Mouse (Mus musculus): ENCODE measurements around the gene Ahcy.

The Ahcy gene

DNA sequence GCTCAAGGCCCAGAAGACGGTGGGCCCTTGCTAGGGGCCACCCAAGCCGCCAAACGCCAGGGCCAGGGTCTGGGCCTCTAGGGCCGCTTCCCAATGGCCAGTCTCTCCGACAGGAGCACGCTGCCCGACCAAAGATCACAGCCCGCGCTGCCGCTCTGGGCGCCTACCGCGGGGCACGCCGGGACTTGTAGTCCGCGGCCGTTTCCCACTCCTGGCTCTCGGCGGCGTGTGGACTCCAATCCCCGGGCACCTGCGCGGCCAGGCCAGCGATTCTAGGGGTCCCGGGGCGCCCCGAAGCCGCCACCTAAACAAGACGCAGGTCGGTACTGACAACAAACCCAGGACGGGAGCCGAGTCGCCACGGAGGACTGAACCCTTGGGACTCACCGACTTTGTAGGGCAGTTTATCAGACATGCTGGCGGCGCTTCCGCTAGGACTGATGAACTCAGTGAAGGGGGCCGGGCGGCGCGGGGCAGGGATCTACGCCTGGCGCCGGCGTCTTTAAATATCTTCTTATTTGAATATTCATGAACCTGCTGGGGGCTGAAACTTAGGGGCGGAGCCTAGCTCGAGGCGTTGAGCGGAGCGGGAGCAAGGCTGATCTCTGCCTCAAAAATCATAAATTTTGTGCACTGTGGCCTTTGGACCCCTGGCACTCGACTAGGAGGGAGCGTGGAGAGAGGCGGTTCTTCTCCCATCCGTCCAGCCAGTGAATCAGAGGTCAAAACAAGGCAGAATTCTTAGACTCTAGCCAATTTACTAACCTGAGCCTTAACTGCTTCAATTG, at the start of gene Ahcy:
Gene Ahcy (minus strand): TSS at position 520 of the 788 bp plus-strand sequence.
- DNase-seq (ENCODE audit: low read depth, low spot score): peak; percentile 95

DNA sequence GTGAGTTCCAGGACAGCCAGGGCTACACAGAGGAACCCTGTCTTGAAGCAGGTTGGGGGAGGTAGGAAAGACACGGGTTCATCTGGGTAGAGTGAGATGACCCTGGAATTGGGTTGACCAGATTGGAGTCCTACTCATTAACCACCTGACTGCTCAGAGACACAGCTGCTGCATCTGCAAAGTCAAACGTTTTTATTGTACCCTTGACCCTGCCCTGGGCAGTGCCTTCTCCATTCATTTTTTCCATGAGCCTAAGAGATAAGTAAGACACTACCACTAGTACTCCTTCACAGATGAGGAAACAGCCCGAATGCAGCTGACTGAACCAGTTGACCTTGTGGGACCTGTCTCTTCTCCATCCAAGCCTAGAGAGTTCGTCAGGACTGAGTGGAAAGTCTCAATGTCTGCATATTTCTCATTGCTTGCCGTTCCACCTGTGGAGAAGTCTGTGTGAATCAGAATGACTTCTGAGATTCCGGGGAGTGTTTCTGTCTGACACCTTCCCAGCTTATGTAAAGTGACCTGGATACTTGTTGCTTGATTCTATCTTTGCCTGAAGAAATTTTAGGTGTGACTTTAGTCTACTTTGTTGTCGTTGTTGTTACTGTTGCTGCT, 41.0 kb upstream of the Ahcy start:
- no peak for DNase-seq (ENCODE audit: low read depth, low spot score)

DNA sequence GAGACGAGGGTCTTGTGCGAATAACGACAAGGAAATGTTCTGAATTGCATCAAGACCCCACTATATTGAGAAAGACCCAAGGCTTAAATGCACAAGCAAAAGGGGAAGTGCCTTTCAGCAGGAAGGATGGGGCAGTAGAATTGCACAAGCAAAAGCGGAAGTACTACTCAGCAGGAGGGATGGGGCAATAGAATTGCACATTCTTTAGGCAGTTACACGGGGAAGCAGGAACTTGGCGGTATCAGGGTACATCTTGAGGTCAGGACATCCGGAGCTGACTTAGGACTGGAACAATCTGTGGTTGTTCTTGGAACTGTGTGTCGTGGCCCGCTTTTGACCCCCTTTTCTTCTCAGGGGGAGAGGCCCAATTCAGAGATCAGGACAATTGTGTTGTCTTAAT, 33.0 kb upstream of the Ahcy start:
- peak; percentile 56 for DNase-seq (ENCODE audit: low read depth, low spot score)

DNA sequence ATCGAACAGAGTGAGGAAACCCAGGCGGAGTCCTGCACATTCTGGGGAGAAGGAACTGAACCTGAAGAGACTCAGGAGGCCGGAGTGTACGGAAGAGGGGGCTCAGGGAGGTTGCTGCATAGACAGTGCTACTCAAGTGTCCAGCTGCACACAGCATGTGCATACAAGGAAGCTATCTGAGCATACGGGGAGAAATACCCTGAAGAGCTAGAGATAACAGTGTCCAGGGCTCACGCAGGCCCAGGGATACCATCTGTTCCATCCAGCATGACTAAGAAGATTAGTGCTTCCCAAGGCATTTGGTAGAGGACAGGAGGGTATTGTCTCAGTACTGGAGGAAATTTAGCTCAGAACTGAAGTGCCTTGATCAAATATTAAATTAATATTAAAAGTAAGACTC, 29.3 kb upstream of the Ahcy start:
- no peak for DNase-seq (ENCODE audit: low read depth, low spot score)

DNA sequence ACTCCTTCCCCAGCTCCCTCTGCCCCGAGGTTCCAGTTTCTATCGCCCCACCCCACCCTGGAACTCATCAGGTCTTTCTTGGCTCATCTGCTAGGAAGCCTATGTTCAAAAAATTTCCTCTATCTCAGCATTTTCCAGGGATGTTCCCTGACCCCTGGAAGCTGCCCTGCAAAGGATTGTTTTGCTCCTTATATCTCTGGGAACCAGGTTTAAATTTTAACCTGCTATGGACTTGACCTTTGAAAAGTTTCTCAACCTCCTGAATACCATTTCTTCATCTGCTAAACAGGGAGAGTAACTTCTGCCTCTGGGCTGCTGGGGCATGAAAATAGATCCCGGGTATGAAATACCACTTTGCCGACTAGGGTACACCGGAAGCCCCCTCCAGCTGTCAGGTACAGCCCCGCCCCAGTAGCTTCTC, 27.5 kb upstream of the Ahcy start:
- DNase-seq (ENCODE audit: low read depth, low spot score): no peak

DNA sequence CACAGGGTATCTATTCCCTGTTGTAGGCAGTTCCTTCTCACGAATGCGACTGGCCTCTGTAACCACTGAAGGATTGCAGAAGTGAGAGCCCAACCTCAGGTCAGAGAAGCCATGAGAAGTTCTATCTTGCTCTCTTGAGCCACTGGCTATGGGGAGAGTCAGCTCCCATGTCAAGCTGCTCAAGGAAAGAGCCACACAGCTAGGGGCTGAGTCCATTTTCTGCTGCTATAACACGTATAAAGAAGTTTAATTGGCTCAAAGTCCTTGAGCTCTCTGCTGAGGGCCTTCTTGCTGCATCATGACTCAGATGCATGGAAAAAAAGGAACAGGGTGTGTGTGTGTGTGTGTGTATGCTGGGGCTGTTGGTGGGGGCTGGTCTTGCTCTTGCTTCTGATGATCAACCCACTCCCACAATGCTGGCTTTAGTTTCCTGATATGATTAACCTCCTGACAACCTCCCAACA, 26.5 kb upstream of the Ahcy start:
- DNase-seq (ENCODE audit: low read depth, low spot score): peak; percentile 28

DNA sequence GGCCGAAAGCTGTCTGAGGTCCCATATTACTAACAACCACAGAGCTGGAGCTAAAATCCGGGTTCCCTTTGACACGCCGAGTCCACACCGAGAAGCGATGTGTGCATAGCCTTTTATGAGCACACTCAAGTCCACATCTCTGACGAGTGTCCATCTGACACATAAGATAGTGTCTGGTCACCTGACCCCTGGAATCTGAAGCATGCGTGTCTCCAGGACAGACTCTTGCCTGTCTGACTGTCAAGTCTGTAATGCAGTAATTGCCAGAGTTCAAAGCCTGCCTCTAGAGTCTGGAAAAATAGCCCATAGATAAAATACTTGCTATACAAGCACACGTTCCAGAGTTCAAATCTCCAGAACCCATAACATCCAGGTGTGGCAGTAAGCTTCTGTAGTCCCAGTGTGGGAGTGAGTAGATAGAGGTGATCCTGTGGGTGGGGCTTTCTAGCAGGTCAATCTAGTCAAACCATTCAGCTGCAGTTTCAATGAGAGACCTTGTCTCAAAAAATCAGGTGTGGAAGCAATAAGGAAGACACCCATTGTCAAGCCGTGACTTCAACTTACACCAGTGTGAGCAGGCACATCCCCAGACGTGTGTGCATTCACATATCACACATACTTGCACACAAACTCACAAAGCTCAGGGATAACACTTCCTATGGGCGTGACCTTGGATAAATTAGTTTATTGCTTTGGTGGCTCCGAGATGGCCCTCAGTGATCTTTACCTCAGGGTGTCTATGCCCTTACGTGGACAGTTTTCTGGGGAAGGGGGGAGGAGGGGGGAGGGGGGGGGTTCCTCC, 25.9 kb upstream of the Ahcy start:
- no peak for DNase-seq (ENCODE audit: low read depth, low spot score)

DNA sequence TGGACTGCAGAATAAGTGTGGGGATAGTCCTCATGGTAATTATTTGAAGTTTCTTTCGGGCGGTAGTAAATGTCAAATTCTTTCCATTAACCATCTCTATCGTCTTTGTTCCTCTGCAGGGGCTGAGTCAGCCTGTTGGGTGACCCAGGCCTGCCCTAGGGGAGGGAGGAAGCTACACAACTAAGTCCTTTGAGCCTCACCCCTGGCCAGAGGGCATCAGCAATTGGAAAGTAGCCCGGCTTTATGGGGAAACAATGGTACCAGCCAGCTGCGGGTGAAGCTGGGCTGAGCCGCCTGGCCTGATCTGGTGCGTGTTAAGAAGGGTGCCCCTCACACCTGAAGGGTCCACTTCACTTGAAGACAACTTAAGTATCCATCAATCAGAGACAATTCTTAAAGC, 25.1 kb upstream of the Ahcy start:
- DNase-seq (ENCODE audit: low read depth, low spot score): no peak

DNA sequence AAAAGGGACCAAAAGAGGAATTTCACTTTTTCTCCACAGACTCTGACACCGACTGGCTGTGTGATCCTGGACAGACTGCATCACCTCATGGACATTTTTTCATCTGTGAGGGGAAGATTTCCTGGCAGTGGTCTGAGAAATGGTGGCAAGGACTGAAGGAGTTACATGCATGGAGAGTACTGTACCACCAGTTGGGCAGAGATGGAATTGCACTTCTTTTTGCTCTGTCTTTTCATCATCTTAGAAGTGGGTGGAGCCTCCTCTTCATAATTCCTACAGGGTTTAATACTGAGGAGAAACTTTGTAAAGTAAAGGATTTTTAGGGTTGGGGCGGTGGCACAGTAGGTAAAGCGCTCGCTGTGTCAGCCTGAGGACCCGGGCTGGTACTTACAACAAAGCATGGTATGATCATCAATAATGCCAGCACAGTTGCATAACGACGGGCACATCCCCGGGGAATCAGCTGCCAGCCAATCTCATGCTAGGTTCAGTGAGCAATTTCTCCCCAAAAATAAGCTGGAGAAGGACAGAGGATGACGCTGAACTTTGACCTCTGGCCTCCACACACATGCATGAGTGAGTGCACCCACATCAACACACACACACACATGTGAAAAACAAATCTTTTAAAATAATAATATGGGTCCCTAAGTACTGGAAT, 24.6 kb upstream of the Ahcy start:
- peak; percentile 43 for DNase-seq (ENCODE audit: low read depth, low spot score)

DNA sequence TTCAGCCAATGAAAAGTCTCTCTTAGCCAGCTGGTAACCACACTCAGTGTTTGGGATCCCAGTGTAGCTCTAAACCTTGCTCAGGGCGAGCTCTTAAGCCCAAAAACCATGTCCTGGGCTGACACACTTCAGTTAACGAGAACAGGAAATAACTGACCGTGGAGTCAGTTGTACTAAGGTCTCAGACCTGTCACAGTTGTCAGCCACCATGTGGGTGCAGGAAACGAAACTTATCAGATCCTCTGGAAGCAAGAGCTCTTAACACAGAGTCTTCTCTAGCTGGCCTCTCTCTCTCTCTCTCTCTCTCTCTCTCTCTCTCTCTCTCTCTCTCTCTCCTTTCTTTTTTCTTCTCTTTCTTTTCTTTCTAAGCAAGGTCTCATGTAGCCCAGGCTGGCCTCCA, 19.1 kb upstream of the Ahcy start:
- peak; percentile 61 for DNase-seq (ENCODE audit: low read depth, low spot score)

DNA sequence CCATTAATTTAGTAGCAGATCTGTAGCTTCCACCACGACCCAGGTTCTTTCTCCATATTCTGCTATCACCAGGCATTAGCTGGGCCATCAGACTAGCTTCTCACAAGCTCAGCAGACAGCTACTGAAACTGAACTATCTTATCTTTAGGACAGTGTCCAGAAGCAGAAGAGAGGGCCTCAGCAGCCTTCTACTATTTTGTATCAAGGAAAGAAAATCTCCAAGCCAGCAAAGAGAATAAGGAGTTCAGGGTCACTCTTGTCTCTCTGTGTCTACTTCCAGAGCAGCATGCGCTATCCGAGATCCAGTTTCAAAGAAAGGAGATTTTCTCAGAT, 17.4 kb upstream of the Ahcy start:
- no peak for DNase-seq (ENCODE audit: low read depth, low spot score)

DNA sequence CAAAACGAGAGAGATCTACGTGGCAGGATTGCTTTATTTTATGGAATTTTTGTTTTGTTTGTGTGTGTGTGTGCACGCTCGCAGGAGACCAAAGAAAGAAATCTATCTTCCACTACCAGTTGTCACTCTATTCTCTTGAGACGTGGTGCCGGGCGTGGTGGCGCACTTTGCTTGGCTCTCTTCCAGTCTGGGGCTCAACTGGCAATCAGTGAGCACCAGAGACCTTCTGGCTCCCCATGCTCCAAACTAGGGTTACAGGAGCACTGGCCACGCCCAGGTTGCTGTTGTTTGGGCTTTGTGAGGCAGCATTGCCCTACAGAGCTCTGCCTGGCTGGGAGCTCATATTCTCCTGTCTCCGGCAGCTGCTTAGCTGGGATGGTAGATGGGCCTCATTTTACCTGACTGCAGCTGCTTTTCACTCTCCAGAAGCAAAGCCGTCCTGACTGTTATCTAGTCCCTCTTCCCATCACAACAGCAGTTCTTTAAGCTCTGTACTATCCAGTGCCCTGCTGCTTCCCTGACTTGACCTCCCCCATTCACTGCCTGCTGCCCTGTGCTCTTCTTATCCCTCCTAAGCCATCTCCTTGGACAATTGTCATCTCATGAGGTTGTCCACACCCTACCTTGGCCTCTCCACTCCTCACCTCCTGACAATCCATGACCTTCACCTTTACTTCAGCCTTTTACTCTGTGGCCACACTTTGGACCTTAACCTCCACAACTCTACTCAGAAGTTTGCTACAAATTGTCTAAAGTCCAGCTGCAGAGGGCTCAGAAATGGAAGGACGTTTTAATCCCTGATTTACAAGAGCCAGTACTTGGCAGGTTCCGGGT, 16.8 kb upstream of the Ahcy start:
- no peak for DNase-seq (ENCODE audit: low read depth, low spot score)

DNA sequence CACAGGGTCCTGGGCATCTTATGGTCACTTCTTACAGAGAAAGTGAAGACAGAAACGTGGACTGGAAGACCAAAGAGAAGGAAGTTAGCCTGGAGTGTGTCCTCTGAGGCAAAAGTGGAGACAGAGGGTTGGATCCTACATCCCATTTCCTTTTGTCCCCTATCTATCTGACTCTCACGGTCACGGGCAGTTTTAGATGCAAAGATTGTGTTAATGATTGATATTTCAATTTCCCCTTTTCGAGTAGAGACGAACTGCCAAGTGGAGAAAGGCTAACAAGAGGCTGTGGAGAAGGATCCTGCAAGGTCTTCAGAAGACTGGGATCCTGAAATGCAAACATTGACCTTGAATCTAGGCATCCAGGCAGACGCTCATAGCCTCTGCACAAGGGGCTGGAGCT, 14.0 kb upstream of the Ahcy start:
- no peak for DNase-seq (ENCODE audit: low read depth, low spot score)

DNA sequence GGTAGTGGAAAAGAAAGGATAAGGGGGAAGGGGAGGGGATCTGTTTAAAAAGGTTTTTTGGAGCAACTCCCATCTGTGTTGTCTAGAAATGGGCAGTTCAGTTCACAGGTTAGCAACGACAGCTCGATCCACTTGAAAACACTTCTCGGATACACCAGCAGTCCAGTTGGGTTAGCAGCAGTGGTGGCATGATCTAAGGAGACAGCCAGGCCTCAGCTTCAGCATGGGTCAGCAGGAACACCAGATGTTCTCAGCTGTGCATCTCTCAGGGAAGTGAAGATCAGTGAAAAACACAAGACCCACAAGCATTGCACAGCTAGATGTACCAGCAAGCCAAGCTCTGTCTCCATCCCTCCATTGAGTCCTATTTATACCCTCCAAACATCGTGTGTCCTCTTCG, 12.0 kb upstream of the Ahcy start:
- DNase-seq (ENCODE audit: low read depth, low spot score): no peak

DNA sequence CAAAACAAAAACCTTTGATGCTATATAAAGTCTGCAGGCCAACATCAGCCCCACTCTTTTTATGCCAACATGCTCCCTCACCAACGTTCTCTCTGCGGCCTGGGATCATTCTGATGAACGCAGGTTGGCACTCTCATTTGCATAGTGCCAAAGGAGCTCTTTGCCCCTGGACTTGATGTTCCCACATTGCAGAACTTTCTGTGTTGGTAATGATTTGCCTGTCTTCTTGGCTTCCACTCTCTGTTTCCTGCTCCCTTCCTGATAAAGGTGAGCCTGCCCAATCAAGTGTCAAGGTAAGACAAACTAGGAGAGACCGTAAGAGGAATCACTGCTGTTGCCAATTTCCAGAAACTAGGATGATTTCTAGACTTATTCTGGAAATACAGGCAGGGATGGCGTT, 10.2 kb upstream of the Ahcy start:
- no peak for DNase-seq (ENCODE audit: low read depth, low spot score)

DNA sequence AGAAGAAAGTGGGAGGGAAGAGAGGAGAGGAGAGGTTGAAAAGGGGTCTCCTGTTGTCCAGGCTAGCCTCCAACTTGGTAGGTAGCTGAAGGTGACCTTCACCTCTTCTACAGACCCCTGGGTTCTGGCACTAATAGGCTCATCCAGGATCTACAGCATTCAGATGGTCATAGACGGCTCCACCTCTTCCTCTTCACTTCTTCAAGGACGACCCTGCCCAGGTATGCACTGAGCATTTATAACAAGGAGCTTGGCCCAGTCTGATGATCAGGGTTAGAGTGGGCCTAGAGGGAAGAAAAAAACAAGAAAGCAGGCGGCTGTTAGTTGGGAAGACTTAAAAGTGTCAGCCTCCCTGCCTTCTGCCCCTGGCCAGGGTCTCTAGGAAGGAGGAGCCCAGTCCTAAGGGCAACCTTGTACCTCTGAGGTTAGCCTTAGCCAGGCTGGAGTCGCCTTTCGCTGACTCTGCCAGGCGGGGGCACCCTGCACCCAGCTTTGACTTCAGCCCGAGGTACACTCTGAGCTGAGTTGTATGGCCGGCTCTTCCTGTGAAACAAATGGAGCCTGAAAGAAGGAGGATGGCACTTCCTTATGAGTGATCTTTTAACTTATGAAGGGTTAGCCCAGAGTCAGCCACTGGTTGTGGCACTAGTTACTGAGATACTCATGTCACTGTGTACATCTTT, 8.0 kb upstream of the Ahcy start:
- DNase-seq (ENCODE audit: low read depth, low spot score): peak; percentile 76

DNA sequence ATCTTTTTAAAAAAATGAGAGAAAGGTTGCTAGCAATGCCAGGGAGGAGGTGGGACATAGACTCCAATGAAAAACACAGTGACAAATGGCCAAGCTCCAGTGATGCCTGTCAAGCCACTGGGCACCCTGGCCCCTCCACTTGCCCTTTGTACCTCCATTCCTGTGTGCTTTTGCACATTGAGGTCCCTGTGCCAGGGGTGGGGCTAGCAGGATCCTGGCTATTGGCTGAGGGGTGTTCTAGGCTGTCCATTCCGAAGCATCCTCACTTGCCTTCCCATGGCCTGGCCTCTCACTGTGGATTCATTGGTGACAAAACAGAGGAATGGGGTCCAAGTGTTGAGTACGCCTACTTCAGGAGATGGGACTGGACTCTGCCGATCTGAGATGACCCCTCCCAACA, 6.8 kb upstream of the Ahcy start:
- no peak for DNase-seq (ENCODE audit: low read depth, low spot score)

DNA sequence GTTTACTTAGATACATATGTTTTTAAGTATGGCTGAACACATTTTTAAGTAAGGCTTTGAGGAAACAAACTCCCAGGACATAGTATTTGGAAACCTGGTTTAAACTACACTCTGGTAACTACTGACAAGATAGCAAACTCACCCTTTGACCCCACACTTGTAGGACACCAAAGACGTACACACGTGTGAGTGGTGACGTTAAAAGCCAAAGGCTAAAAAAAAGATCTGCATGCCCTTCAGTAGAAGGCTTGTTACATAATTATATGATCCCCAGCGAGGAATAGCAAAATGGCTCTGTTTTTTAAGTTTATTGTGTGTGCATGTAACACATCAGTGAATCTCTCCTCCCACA, 5.9 kb upstream of the Ahcy start:
- no peak for DNase-seq (ENCODE audit: low read depth, low spot score)

DNA sequence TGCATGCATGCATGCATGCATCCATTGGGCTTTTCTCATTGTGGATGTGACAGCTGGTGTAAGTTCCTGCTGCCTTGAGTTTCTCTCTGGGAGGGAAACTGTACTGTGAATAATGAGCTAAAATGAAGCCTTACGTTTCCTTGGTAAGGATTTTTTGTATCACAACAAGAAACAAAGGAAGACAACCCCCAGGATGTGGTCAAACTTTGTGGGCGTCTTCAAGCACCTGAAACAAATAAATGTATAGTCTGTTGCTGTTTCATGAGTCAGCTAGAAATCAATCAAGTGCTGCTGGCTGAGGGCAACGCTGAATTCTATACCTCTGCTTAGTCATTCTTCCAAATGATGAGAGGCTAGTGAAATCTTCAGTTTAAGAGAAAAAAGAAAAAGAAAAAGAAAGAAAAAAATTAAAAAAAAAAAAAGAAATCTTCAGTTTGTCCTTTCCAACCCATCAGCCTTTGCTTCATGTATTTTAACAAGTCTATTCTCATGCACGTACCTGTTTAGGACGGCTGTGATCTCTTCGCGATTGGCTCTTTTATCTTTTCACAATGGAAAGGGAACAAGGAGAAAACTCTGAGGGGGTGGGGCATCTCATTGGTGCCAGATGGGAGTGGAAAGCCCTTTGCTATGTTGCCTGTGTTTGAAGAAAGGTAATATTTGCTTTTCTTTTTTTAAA, 5.3 kb upstream of the Ahcy start:
- no peak for DNase-seq (ENCODE audit: low read depth, low spot score)

DNA sequence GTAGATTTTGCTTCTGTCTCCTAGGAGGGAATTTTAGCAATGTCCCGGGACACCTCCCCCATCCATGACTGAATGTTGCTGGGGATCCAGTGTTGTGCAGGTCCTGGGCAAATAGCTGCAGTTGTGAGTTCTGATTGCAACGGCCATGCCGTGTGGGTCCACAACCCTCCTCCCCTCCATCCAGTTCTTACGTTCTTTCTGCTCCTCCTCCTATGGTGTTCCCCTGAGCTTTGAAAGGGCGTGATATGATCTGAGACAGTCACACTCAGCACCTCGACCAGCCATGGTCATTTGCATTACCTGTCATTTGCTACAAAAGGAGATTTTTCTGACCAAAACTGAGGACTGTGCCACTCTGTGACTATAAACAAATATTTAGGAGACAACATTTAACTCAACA, 1.4 kb upstream of the Ahcy start:
- DNase-seq (ENCODE audit: low read depth, low spot score): no peak

Measured in A20 (cell line).